Mouse (Mus musculus): ENCODE measurements at regions not wholly inside any gene's neighbourhood (a gene's known extent, or its start where the extent isn't known, plus 50 kb on each side); places are given as distances from the start of the nearest gene placed in this dataset.
"Not testable (repeated sequence)": the region's sequence is repeated elsewhere in the genome, so short reads cannot be mapped to it uniquely, and the experiment has no call there.

GRCm38 (mm10) chr7:73243591-73244355, 131.5 kb upstream of the Rgma start:
- no peaks in the 10 kb centered on the region for H3K9me3 ChIP-seq (replicated peaks)
- H3K27me3 ChIP-seq = no peaks in the 10 kb centered on the region
- no peak overlapping the region for H3K4me2 ChIP-seq
- WGBS = 61% methylated on average over 9 of the region's 9 CpGs
- no peak overlapping the region for H3K27ac ChIP-seq
- no peaks in the 10 kb centered on the region for H3K36me3 ChIP-seq
- no peaks in the 10 kb centered on the region for H3K4me1 ChIP-seq
- no peak overlapping the region for H3K4me3 ChIP-seq (replicated peaks)
- ATAC-seq (replicated peaks; ENCODE audit: low FRiP score) = no peak
- H3K9ac ChIP-seq = no peak overlapping the region

DNA sequence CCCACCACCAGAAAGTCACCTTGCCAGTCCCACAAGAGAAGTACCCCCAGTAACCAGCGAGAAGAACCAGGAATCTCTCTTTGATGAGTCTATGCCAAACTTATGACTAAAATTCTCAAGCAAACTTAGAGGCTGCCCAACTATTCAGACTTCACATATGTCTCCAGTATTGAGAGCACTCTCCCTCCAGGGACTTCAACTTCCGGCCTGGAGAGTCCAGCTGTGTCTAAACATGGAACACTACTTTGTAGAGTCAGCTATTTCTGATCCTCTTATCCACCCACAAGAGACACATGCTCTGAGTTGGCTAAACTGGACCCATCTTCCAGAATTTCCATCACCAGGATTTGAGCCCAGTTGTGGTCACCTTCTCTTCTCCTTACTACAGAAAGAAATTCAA, 129.9 kb upstream of the Rgma start:
- ATAC-seq (replicated peaks; ENCODE audit: low FRiP score) = no peak
- 78% methylated on average over 2 of the region's 2 CpGs for WGBS

GRCm38 (mm10) chr7:73250593-73250992, 124.7 kb upstream of the Rgma start:
- Histone ChIP-seq H3K36me3 (no peaks in the 10 kb centered on the region), H3K9ac (no peak overlapping the region), H3K27ac (no peak overlapping the region), H3K9me3 (replicated peaks) (no peaks in the 10 kb centered on the region), H3K27me3 (no peaks in the 10 kb centered on the region), H3K4me3 (replicated peaks) (no peak overlapping the region), H3K4me2 (no peak overlapping the region), H3K4me1 (0 out of 2 replicates have a peak, but pooled peaks cover 4% of the 10 kb centered on the region)
- no peak for ATAC-seq (replicated peaks; ENCODE audit: low FRiP score)
- 18% methylated on average over 8 of the region's 8 CpGs for WGBS

More for the DNA sequence above, 129.9 kb upstream of the Rgma start:
- Histone ChIP-seq H3K27ac (no peak overlapping the region), H3K4me1 (no peaks in the 10 kb centered on the region), H3K4me2 (no peak overlapping the region), H3K9me3 (replicated peaks) (no peaks in the 10 kb centered on the region), H3K36me3 (no peaks in the 10 kb centered on the region), H3K4me3 (replicated peaks) (no peak overlapping the region), H3K9ac (no peak overlapping the region), H3K27me3 (no peaks in the 10 kb centered on the region)

DNA sequence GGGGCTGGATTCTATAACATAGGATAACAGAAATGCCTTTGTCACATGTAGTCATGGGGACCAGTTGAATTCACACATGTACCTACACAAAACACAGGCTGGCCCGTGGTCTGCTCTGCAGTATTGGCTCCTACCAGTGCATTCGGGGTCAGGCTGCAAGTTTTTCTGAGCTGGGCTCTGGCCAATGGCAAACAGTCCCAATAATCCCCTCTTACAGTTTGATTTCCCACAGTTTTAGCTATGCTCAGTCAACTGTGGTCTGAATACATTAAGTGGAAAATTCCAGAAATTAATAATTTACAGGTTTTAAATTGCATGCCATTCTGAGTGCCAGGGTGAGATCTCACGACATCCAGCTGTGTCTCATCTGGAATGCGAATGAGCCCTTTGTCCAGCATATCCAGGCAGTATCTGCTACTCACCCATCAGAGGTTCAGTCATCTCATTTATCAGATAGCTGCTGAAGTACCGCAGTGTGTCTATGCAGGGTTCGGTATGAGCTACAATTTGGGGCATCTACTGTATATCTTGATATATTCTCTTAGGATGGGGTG, 124.0 kb upstream of the Rgma start:
- 64% methylated on average over 6 of the region's 6 CpGs for WGBS
- H3K36me3 ChIP-seq = no peaks in the 10 kb centered on the region
- H3K4me1 ChIP-seq = 0 out of 2 replicates have a peak, but pooled peaks cover 4% of the 10 kb centered on the region
- ATAC-seq (replicated peaks; ENCODE audit: low FRiP score) = peak; percentile 75
- H3K9ac ChIP-seq = no peak overlapping the region
- no peak overlapping the region for H3K4me2 ChIP-seq
- H3K27ac ChIP-seq = no peak overlapping the region
- no peaks in the 10 kb centered on the region for H3K27me3 ChIP-seq
- H3K4me3 ChIP-seq (replicated peaks) = no peak overlapping the region
- no peaks in the 10 kb centered on the region for H3K9me3 ChIP-seq (replicated peaks)

DNA sequence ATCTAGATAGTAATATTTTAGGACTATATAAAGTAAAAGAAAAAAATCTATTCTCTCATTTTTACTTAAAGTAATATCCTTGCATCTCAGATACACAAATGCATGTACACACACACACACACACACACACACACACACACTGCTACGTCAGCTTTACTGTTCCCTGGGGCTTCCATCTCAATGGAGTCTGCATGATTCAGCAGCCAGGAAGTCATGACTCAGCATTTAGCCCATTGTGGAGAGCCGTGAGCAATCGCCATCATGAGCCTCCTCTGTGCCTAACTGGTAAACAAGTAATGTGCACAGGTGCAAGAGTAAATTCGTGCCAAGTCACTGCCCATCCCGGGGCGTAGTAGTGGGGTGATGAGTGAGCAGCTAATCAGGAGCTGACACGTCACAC, 120.3 kb upstream of the Rgma start:
- not testable (repeated sequence) for H3K4me3 ChIP-seq (replicated peaks); H3K27ac ChIP-seq; H3K4me1 ChIP-seq; ATAC-seq (replicated peaks; ENCODE audit: low FRiP score); H3K9ac ChIP-seq; H3K9me3 ChIP-seq (replicated peaks); H3K36me3 ChIP-seq; H3K4me2 ChIP-seq; H3K27me3 ChIP-seq
- 87% methylated on average over 7 of the region's 7 CpGs for WGBS

GRCm38 (mm10) chr7:73260140-73260539, 115.2 kb upstream of the Rgma start:
- Histone ChIP-seq H3K27me3 (no peaks in the 10 kb centered on the region), H3K36me3 (no peaks in the 10 kb centered on the region), H3K9ac (no peak overlapping the region), H3K4me3 (replicated peaks) (no peak overlapping the region), H3K4me1 (no peaks in the 10 kb centered on the region), H3K9me3 (replicated peaks) (no peaks in the 10 kb centered on the region), H3K4me2 (no peak overlapping the region), H3K27ac (no peak overlapping the region)
- ATAC-seq (replicated peaks; ENCODE audit: low FRiP score) = no peak
- 66% methylated on average over 4 of the region's 4 CpGs for WGBS

GRCm38 (mm10) chr7:73261750-73262149, 113.6 kb upstream of the Rgma start:
- no peak for ATAC-seq (replicated peaks; ENCODE audit: low FRiP score)
- H3K36me3 ChIP-seq = no peaks in the 10 kb centered on the region
- no peak overlapping the region for H3K4me3 ChIP-seq (replicated peaks)
- H3K27ac ChIP-seq = no peak overlapping the region
- no peaks in the 10 kb centered on the region for H3K4me1 ChIP-seq
- 77% methylated on average over 5 of the region's 5 CpGs for WGBS
- H3K9ac ChIP-seq = no peak overlapping the region
- no peaks in the 10 kb centered on the region for H3K9me3 ChIP-seq (replicated peaks)
- H3K27me3 ChIP-seq = no peaks in the 10 kb centered on the region
- H3K4me2 ChIP-seq = no peak overlapping the region

DNA sequence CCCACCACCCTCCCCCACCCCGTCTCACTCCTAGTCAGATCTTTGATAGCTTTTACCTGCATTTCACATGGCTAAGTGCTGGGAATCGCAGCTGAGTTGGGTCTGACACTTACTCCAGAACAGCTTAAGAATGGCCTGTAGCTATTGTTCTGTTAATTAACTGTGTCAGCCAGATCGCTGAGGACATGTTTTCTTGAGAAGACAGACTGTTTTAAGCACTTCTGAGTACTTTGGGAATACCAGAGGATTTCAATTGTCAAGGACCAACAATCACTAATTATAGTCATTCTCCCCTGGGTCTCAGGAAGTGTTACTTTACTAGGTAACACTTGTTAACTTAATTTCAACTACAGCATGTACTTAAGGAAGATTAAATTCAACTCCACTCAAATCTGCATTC, 112.8 kb upstream of the Rgma start:
- no peaks in the 10 kb centered on the region for H3K9me3 ChIP-seq (replicated peaks)
- H3K27me3 ChIP-seq = no peaks in the 10 kb centered on the region
- H3K4me2 ChIP-seq = no peak overlapping the region
- WGBS = 50% methylated on average over 3 of the region's 3 CpGs
- H3K27ac ChIP-seq = no peak overlapping the region
- H3K9ac ChIP-seq = no peak overlapping the region
- no peaks in the 10 kb centered on the region for H3K36me3 ChIP-seq
- ATAC-seq (replicated peaks; ENCODE audit: low FRiP score) = no peak
- H3K4me1 ChIP-seq = no peaks in the 10 kb centered on the region
- no peak overlapping the region for H3K4me3 ChIP-seq (replicated peaks)

DNA sequence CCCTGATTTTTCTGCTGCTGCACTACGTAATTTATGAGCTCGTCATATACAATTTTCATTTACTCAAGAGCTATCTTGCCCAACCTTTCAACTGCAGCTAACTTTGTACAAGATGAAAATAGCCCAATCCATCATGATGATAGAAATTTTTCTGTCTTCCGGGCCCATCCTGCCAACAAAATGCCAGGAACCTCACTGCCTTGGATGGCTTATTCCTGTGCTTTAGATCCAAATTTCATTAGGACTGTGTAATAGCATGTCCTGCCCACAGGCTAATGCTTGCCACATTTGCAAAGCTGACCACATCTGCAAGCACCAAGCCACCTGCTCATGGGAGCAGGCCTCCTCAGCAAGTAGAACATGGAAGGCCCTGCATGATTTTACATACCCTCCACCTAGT, 105.7 kb upstream of the Rgma start:
- no peaks in the 10 kb centered on the region for H3K27me3 ChIP-seq
- WGBS = 83% methylated on average over 3 of the region's 3 CpGs
- no peak overlapping the region for H3K4me2 ChIP-seq
- ATAC-seq (replicated peaks; ENCODE audit: low FRiP score) = no peak
- H3K27ac ChIP-seq = no peak overlapping the region
- no peaks in the 10 kb centered on the region for H3K9me3 ChIP-seq (replicated peaks)
- no peaks in the 10 kb centered on the region for H3K4me1 ChIP-seq
- no peak overlapping the region for H3K4me3 ChIP-seq (replicated peaks)
- no peak overlapping the region for H3K9ac ChIP-seq
- H3K36me3 ChIP-seq = no peaks in the 10 kb centered on the region

- H3K4me2 ChIP-seq = no peak overlapping the region
- no peak overlapping the region for H3K9ac ChIP-seq
- no peak overlapping the region for H3K27ac ChIP-seq
- no peaks in the 10 kb centered on the region for H3K9me3 ChIP-seq (replicated peaks)
- no peak overlapping the region for H3K4me3 ChIP-seq (replicated peaks)
- no peaks in the 10 kb centered on the region for H3K36me3 ChIP-seq
- no peak for ATAC-seq (replicated peaks; ENCODE audit: low FRiP score)
- no peaks in the 10 kb centered on the region for H3K4me1 ChIP-seq
- 76% methylated on average over 1 of the region's 1 CpGs for WGBS
- H3K27me3 ChIP-seq = no peaks in the 10 kb centered on the region
These were observed 102.5 kb upstream of the Rgma start for GRCm38 (mm10) chr7:73272787-73273186.

DNA sequence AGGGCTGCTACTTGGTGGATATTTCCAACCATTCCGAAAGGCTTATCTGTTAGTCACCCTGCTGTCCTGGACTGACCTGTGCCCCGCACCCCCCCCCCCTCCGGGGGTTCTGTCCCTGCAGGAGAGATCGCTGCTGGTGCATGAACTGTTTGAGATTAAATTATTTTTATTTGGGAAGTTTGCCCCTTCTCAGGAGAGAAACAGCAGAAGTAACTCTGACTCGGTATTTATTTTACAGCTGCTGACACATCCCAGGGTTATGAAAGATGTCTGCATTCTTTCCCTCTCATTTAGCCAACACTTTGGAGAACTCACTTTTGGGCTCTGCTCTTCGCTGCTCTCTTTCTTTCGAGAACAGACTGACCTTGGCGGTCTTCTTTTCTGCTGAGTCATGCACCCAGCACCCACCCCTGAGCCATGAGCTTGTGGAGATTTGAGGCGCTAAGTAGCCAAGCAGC, 99.5 kb upstream of the Rgma start:
- H3K9me3 ChIP-seq (replicated peaks) = no peaks in the 10 kb centered on the region
- no peak for ATAC-seq (replicated peaks; ENCODE audit: low FRiP score)
- no peak overlapping the region for H3K4me3 ChIP-seq (replicated peaks)
- H3K27ac ChIP-seq = no peak overlapping the region
- H3K4me1 ChIP-seq = no peaks in the 10 kb centered on the region
- H3K9ac ChIP-seq = no peak overlapping the region
- no peaks in the 10 kb centered on the region for H3K27me3 ChIP-seq
- no peaks in the 10 kb centered on the region for H3K36me3 ChIP-seq
- WGBS = 83% methylated on average over 9 of the region's 9 CpGs
- H3K4me2 ChIP-seq = no peak overlapping the region

GRCm38 (mm10) chr7:73278616-73279015, 96.7 kb upstream of the Rgma start:
- Histone ChIP-seq H3K4me1 (no peaks in the 10 kb centered on the region), H3K27ac (no peak overlapping the region), H3K9ac (no peak overlapping the region), H3K27me3 (no peaks in the 10 kb centered on the region), H3K36me3 (no peaks in the 10 kb centered on the region), H3K4me2 (no peak overlapping the region), H3K9me3 (replicated peaks) (no peaks in the 10 kb centered on the region), H3K4me3 (replicated peaks) (no peak overlapping the region)
- no peak for ATAC-seq (replicated peaks; ENCODE audit: low FRiP score)
- whole genome bisulfite sequencing = 84% methylated on average over 6 of the region's 6 CpGs

All from kidney, embryonic 15.5 days (tissue).